Mouse (Mus musculus): ENCODE data around the gene Olfr49. TPM values are rescaled to one million over a fixed set of nuclear protein-coding genes. Genes with fewer than 3 reads are reported as not detected.

Olfr49 gene
- polyA plus RNA-seq, 1 experiment: not detected

GRCm38 (mm10) chr14:54240542-54240941, 44.2 kb downstream of the Olfr49 start:
- Histone ChIP-seq H3K27me3 (ENCODE audit: control insufficient read depth, insufficient read depth, low read length) (no peaks in the 10 kb centered on the region), H3K36me3 (ENCODE audit: control insufficient read depth, insufficient read depth, low read length) (peaks cover 15% of the 10 kb centered on the region), H3K4me1 (ENCODE audit: control insufficient read depth, insufficient read depth, insufficient read length) (peaks cover 3% of the 10 kb centered on the region; the same call in 1 of the 2 replicates), H3K4me3 (ENCODE audit: extremely low read depth, insufficient read depth, insufficient read length) (no peak overlapping the region), H3K27ac (ENCODE audit: insufficient read depth, low read length) (no peak overlapping the region)
- TF ChIP-seq CTCF (IDR thresholded peaks at IDR 0.05; ENCODE audit: extremely low read depth, insufficient read depth, insufficient read length, insufficient replicate concordance) (no peak), POLR2A (IDR thresholded peaks at IDR 0.05; ENCODE audit: low read depth, low read length) (no peak)
- DNase-seq (ENCODE audit: low read depth in 1 of 2, low spot score in 2 of 2): no peak
- WGBS: 89% methylated on average over 5 of the region's 5 CpGs

- Histone ChIP-seq H3K27me3 (ENCODE audit: control insufficient read depth, insufficient read depth, low read length) (no peaks in the 10 kb centered on the region), H3K4me3 (ENCODE audit: extremely low read depth, insufficient read depth, insufficient read length) (no peak overlapping the region), H3K27ac (ENCODE audit: insufficient read depth, low read length) (no peak overlapping the region; the same call in 1 of the 2 replicates), H3K4me1 (ENCODE audit: control insufficient read depth, insufficient read depth, insufficient read length) (peaks cover 11% of the 10 kb centered on the region; the same call in 1 of the 2 replicates), H3K36me3 (ENCODE audit: control insufficient read depth, insufficient read depth, low read length) (peaks cover 15% of the 10 kb centered on the region)
- peak in 1 of 2 experiments; percentile 88 for DNase-seq (ENCODE audit: low read depth in 1 of 2, low spot score in 2 of 2)
- TF ChIP-seq CTCF (IDR thresholded peaks at IDR 0.05; ENCODE audit: extremely low read depth, insufficient read depth, insufficient read length, insufficient replicate concordance): peak; percentile 61; the same call in 1 of the 2 replicates
- TF ChIP-seq POLR2A (IDR thresholded peaks at IDR 0.05; ENCODE audit: low read depth, low read length): no peak
- WGBS: 22% methylated on average over 7 of the region's 7 CpGs
Observed at GRCm38 (mm10) chr14:54239002-54239736, 45.6 kb downstream of the Olfr49 start.

- DNase-seq (ENCODE audit: low read depth in 1 of 2, low spot score in 2 of 2): no peak
- peaks cover 20% of the 10 kb centered on the region; the same call in 1 of the 2 replicates for H3K4me1 ChIP-seq (ENCODE audit: control insufficient read depth, insufficient read depth, insufficient read length)
Observed at GRCm38 (mm10) chr14:54236881-54237280, 47.9 kb downstream of the Olfr49 start.

GRCm38 (mm10) chr14:54235825-54236540, 48.8 kb downstream of the Olfr49 start:
- Histone ChIP-seq H3K4me3 (ENCODE audit: extremely low read depth, insufficient read depth, insufficient read length) (no peak overlapping the region), H3K36me3 (ENCODE audit: control insufficient read depth, insufficient read depth, low read length) (peaks cover 1% of the 10 kb centered on the region; the same call in 1 of the 2 replicates), H3K27me3 (ENCODE audit: control insufficient read depth, insufficient read depth, low read length) (no peaks in the 10 kb centered on the region), H3K4me1 (ENCODE audit: control insufficient read depth, insufficient read depth, insufficient read length) (peaks cover 26% of the 10 kb centered on the region; the same call in 1 of the 2 replicates), H3K27ac (ENCODE audit: insufficient read depth, low read length) (no peak overlapping the region)
- no peak for TF ChIP-seq POLR2A (IDR thresholded peaks at IDR 0.05; ENCODE audit: low read depth, low read length)
- TF ChIP-seq CTCF (IDR thresholded peaks at IDR 0.05; ENCODE audit: extremely low read depth, insufficient read depth, insufficient read length, insufficient replicate concordance): no peak
- no peak for DNase-seq (ENCODE audit: low read depth in 1 of 2, low spot score in 2 of 2)
- WGBS: 85% methylated on average over 5 of the region's 5 CpGs

More at GRCm38 (mm10) chr14:54236881-54237280, 47.9 kb downstream of the Olfr49 start:
- TF ChIP-seq POLR2A (IDR thresholded peaks at IDR 0.05; ENCODE audit: low read depth, low read length) (no peak), CTCF (IDR thresholded peaks at IDR 0.05; ENCODE audit: extremely low read depth, insufficient read depth, insufficient read length, insufficient replicate concordance) (no peak)
- H3K27ac ChIP-seq (ENCODE audit: insufficient read depth, low read length): no peak overlapping the region
- no peaks in the 10 kb centered on the region for H3K27me3 ChIP-seq (ENCODE audit: control insufficient read depth, insufficient read depth, low read length)
- 87% methylated on average over 5 of the region's 5 CpGs for WGBS
- H3K36me3 ChIP-seq (ENCODE audit: control insufficient read depth, insufficient read depth, low read length): peaks cover 8% of the 10 kb centered on the region
- no peak overlapping the region for H3K4me3 ChIP-seq (ENCODE audit: extremely low read depth, insufficient read depth, insufficient read length)

GRCm38 (mm10) chr14:54234231-54235040, 50.3 kb downstream of the Olfr49 start:
- Histone ChIP-seq H3K4me1 (ENCODE audit: control insufficient read depth, insufficient read depth, insufficient read length) (peaks cover 34% of the 10 kb centered on the region), H3K27me3 (ENCODE audit: control insufficient read depth, insufficient read depth, low read length) (no peaks in the 10 kb centered on the region), H3K36me3 (ENCODE audit: control insufficient read depth, insufficient read depth, low read length) (no peaks in the 10 kb centered on the region; the same call in 1 of the 2 replicates), H3K4me3 (ENCODE audit: extremely low read depth, insufficient read depth, insufficient read length) (no peak overlapping the region), H3K27ac (ENCODE audit: insufficient read depth, low read length) (peak overlapping the region; percentile 91)
- no peak for DNase-seq (ENCODE audit: low read depth in 1 of 2, low spot score in 2 of 2)
- 82% methylated on average over 20 of the region's 20 CpGs for WGBS
- TF ChIP-seq CTCF (IDR thresholded peaks at IDR 0.05; ENCODE audit: extremely low read depth, insufficient read depth, insufficient read length, insufficient replicate concordance): no peak

GRCm38 (mm10) chr14:54233559-54234143, 51.1 kb downstream of the Olfr49 start:
- H3K27ac ChIP-seq (ENCODE audit: insufficient read depth, low read length): peak overlapping the region; percentile 91
- peak; percentile 29 to 43 for DNase-seq (ENCODE audit: low read depth in 1 of 2, low spot score in 2 of 2)
- peaks cover 36% of the 10 kb centered on the region for H3K4me1 ChIP-seq (ENCODE audit: control insufficient read depth, insufficient read depth, insufficient read length)
- TF ChIP-seq POLR2A (IDR thresholded peaks at IDR 0.05; ENCODE audit: low read depth, low read length): no peak
- TF ChIP-seq CTCF (IDR thresholded peaks at IDR 0.05; ENCODE audit: extremely low read depth, insufficient read depth, insufficient read length, insufficient replicate concordance): no peak
- no peaks in the 10 kb centered on the region; the same call in 1 of the 2 replicates for H3K36me3 ChIP-seq (ENCODE audit: control insufficient read depth, insufficient read depth, low read length)
- H3K4me3 ChIP-seq (ENCODE audit: extremely low read depth, insufficient read depth, insufficient read length): no peak overlapping the region; the same call in 1 of the 2 replicates
- no peaks in the 10 kb centered on the region for H3K27me3 ChIP-seq (ENCODE audit: control insufficient read depth, insufficient read depth, low read length)
- 23% methylated on average over 16 of the region's 16 CpGs for WGBS
